Mouse (Mus musculus): ENCODE measurements around the gene Itga3.

Gene Itga3

GRCm38 (mm10) chr11:95071266-95071665 lies 5.3 kb downstream of the Itga3 start:
- DNase-seq (ENCODE audit: low spot score): no peak

GRCm38 (mm10) chr11:95070140-95071107 lies 6.2 kb downstream of the Itga3 start:
- no peak for DNase-seq (ENCODE audit: low spot score)

- DNase-seq (ENCODE audit: low spot score): no peak
These were observed 7.2 kb downstream of the Itga3 start for GRCm38 (mm10) chr11:95069226-95069957.

GRCm38 (mm10) chr11:95056768-95057501 lies 19.7 kb downstream of the Itga3 start:
- no peak for DNase-seq (ENCODE audit: low spot score)

GRCm38 (mm10) chr11:95053062-95053461 lies 23.5 kb downstream of the Itga3 start:
- no peak for DNase-seq (ENCODE audit: low spot score)

GRCm38 (mm10) chr11:95046980-95047680 lies 29.5 kb downstream of the Itga3 start:
- peak; percentile 57 for DNase-seq (ENCODE audit: low spot score)

- no peak for DNase-seq (ENCODE audit: low spot score)
These were observed 32.3 kb downstream of the Itga3 start for GRCm38 (mm10) chr11:95044185-95044870.

GRCm38 (mm10) chr11:95043608-95044007 lies 33.0 kb downstream of the Itga3 start:
- no peak for DNase-seq (ENCODE audit: low spot score)

- DNase-seq (ENCODE audit: low spot score): no peak
These were observed 33.5 kb downstream of the Itga3 start for GRCm38 (mm10) chr11:95043060-95043459.

GRCm38 (mm10) chr11:95042096-95042495 lies 34.5 kb downstream of the Itga3 start:
- peak; percentile 85 for DNase-seq (ENCODE audit: low spot score)

GRCm38 (mm10) chr11:95041139-95041609 lies 35.4 kb downstream of the Itga3 start, which contains the start of gene Pdk2:
TSS of gene Pdk2 (minus strand) at chr11:95041354.
- DNase-seq (ENCODE audit: low spot score): peak; percentile 93

- DNase-seq (ENCODE audit: low spot score): no peak
These were observed 36.0 kb downstream of the Itga3 start for GRCm38 (mm10) chr11:95040491-95041138.

- no peak for DNase-seq (ENCODE audit: low spot score)
These were observed 36.8 kb downstream of the Itga3 start for GRCm38 (mm10) chr11:95039766-95040165.

GRCm38 (mm10) chr11:95038818-95039655 lies 37.6 kb downstream of the Itga3 start:
- no peak for DNase-seq (ENCODE audit: low spot score)

GRCm38 (mm10) chr11:95038156-95038817 lies 38.3 kb downstream of the Itga3 start:
- DNase-seq (ENCODE audit: low spot score): no peak

- DNase-seq (ENCODE audit: low spot score): no peak
These were observed 39.3 kb downstream of the Itga3 start for GRCm38 (mm10) chr11:95037306-95037705.

GRCm38 (mm10) chr11:95036521-95036920 lies 40.1 kb downstream of the Itga3 start:
- no peak for DNase-seq (ENCODE audit: low spot score)

GRCm38 (mm10) chr11:95034902-95035301 lies 41.7 kb downstream of the Itga3 start:
- no peak for DNase-seq (ENCODE audit: low spot score)

- DNase-seq (ENCODE audit: low spot score): no peak
These were observed 43.0 kb downstream of the Itga3 start for GRCm38 (mm10) chr11:95033617-95034016.
